Mouse (Mus musculus) heart, postnatal 0 days (tissue): Measurements from ENCODE around the gene Ehbp1. TPM values are rescaled to one million over a fixed set of nuclear protein-coding genes. Genes with fewer than 3 reads are reported as not detected.
A peak's percentile ranks its signal among the peaks of the same experiment; 100 is the strongest.

Experiments used
- ATAC-seq: fragments of 200-750 bp; cut with Nextera tagmentation; 2 replicates; pipeline ENCODE4 v1.8.0; 2017; ENCODE audit warnings: low read depth, moderate number of reproducible peaks, moderate library complexity; ENCODE audit not compliant: insufficient read depth
- DNase-seq: peaks from one replicate; pipeline ENCODE4 v3.0.0-alpha.2; 2016; ENCODE audit warnings: low spot score
- H3K27ac ChIP-seq: fragments of 300-500 bp; sonication (generic); 2 replicates; pipeline ENCODE4 v1.5.1; 2014; ENCODE audit warnings: low read depth, mild to moderate bottlenecking
- H3K27me3 ChIP-seq: fragments of 300-500 bp; sonication (generic); 2 replicates; pipeline ENCODE4 v1.6.1; 2014; ENCODE audit warnings: low read length, mixed read lengths; ENCODE audit not compliant: control insufficient read depth, insufficient read depth
- H3K36me3 ChIP-seq: fragments of 300-500 bp; sonication (generic); replicated peaks from 2 replicates; pipeline ENCODE4 v1.6.1; 2014; ENCODE audit warnings: low read length, mixed read lengths; ENCODE audit not compliant: control insufficient read depth, insufficient read depth
- H3K4me1 ChIP-seq: fragments of 300-500 bp; sonication (generic); 2 replicates; pipeline ENCODE4 v1.6.1; 2014; ENCODE audit warnings: antibody characterized with exemption; ENCODE audit not compliant: control insufficient read depth, insufficient read depth
- H3K4me2 ChIP-seq: fragments of 300-500 bp; sonication (generic); 2 replicates; pipeline ENCODE4 v1.6.1; 2014; ENCODE audit warnings: low read depth, mild to moderate bottlenecking, low read length, moderate library complexity
- H3K4me3 ChIP-seq: fragments of 300-500 bp; sonication (generic); 2 replicates; pipeline ENCODE4 v1.5.1; 2014; ENCODE audit warnings: low read depth, low read length
- H3K9ac ChIP-seq: fragments of 300-500 bp; sonication (generic); replicated peaks from 2 replicates; pipeline ENCODE4 v1.6.1; 2014; ENCODE audit warnings: low read depth, low read length, mixed read lengths
- H3K9me3 ChIP-seq: fragments of 300-500 bp; sonication (generic); replicated peaks from 2 replicates; pipeline ENCODE4 v1.6.1; 2016; ENCODE audit warnings: low read length; ENCODE audit not compliant: control insufficient read depth
- CTCF ChIP-seq: IDR thresholded peaks from 2 replicates; pipeline ENCODE4 v1.5.1; 2016; ENCODE audit warnings: antibody characterized with exemption, control low read depth, low read depth
- EP300 ChIP-seq: IDR thresholded peaks from 2 replicates; pipeline ENCODE4 v1.6.1; 2016; ENCODE audit warnings: antibody characterized with exemption, low read depth
- WGBS: fragments of 180-500 bp; shearing (Covaris S2); extraction: QIAGEN DNeasy Blood & Tissue Kit; methylation state at CpG from one replicate; pipeline ENCODE4 v1.1.7; 2014; 5-methylcytosine and 5-hydroxymethylcytosine counted together
- polyA plus RNA-seq: library from polyadenylated mRNA; unstranded; fragments of >200 nt; fragmentation: Nextera tagmentation; extraction: Ambion mirVana; gene quantifications from 2 replicates; pipeline ENCODE4 v1.2.1, GENCODE M21; 2015
- total RNA-seq: library from RNA; depleted of rRNA; stranded (reverse); fragments of >200 nt; gene quantifications from 2 replicates; pipeline ENCODE4 v1.2.3, GENCODE M21; 2014; ENCODE audit warnings: low replicate concordance

Gene Ehbp1
- total and polyA plus RNA-seq, 2 experiments from 2014 or later = 35.9 to 53.5 TPM

DNA sequence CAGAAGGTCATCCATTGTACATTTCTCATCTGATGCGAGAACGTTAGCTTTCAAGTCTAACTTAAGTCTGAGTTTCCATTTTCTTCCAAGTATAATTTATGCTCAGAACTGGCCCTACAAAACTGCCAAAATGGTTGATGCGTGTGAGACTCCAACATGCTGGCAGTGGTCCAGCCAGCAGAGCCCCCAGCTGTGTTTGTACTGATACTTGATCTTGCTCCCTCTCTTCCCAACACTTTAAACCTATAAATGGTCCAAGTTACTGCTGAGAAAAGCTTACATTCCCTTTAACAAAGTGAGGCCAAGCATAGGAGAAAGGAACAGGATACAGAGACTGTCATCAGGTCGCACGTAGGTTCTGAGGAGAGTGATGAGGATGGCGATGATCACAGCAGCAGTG lies 111.2 kb downstream of the Ehbp1 start:
- no peaks in the 10 kb centered on the region for H3K27me3 ChIP-seq
- no peaks in the 10 kb centered on the region for H3K4me1 ChIP-seq
- H3K4me2 ChIP-seq = no peak overlapping the region
- H3K9me3 ChIP-seq = no peaks in the 10 kb centered on the region
- 72% methylated on average over 6 of the region's 6 CpGs for WGBS
- TF ChIP-seq CTCF (no peak), EP300 (no peak)
- ATAC-seq (no peak), DNase-seq (no peak)
- H3K4me3 ChIP-seq = no peak overlapping the region
- H3K27ac ChIP-seq = no peak overlapping the region
- H3K36me3 ChIP-seq = no peaks in the 10 kb centered on the region
- no peak overlapping the region for H3K9ac ChIP-seq

DNA sequence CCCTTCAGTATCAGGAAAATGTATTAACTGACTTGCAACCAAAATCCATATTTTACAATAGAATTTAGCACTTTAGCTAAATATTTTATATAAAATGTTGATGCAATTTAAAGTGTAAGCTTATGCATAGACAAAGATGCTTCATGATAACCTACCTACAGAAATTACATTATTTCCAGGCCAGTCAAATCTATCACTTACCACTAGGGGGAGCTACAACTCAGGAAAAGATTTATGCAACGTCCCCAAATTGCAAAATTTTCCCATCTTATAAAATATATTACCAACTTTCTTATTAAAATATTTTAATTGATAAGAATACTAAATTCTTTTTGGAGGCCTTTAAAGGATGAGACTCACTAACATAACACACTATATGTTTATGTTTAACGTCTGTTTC lies 116.5 kb downstream of the Ehbp1 start:
- Histone ChIP-seq H3K4me2 (no peak overlapping the region), H3K27me3 (no peaks in the 10 kb centered on the region), H3K27ac (no peak overlapping the region), H3K36me3 (no peaks in the 10 kb centered on the region), H3K9ac (no peak overlapping the region), H3K9me3 (no peaks in the 10 kb centered on the region), H3K4me1 (no peaks in the 10 kb centered on the region), H3K4me3 (no peak overlapping the region)
- TF ChIP-seq CTCF = peak; percentile 71
- no peak for TF ChIP-seq EP300
- no peak for ATAC-seq
- 45% methylated on average over 2 of the region's 2 CpGs for WGBS
- DNase-seq = peak; percentile 65

DNA sequence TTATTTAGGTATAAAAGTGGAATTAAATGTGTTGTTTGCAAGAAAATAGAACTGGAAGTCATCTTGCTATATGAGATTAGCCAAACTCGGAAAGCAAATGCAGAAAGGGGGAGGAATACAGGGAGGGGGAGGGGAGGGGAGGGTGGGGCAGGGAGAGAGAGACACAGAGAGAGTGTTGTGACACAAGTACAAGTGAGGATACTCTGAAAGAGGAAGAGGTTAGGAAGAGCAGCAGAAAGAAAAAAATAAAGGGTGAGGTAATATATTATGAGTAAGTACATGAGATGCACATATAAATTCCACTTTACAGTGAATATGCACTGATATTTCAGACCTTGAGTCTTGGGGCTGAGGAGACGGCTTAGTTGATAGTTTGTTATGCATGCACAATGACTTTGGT lies 123.9 kb downstream of the Ehbp1 start:
- H3K4me1 ChIP-seq = no peaks in the 10 kb centered on the region
- H3K9ac ChIP-seq = no peak overlapping the region
- H3K27ac ChIP-seq = no peak overlapping the region
- H3K36me3 ChIP-seq = no peaks in the 10 kb centered on the region
- no peak overlapping the region for H3K4me3 ChIP-seq
- H3K4me2 ChIP-seq = no peak overlapping the region
- H3K27me3 ChIP-seq = no peaks in the 10 kb centered on the region
- 86% methylated on average over 2 of the region's 2 CpGs for WGBS
- no peak for DNase-seq
- TF ChIP-seq EP300 = no peak
- TF ChIP-seq CTCF = no peak
- H3K9me3 ChIP-seq = no peaks in the 10 kb centered on the region
- no peak for ATAC-seq

DNA sequence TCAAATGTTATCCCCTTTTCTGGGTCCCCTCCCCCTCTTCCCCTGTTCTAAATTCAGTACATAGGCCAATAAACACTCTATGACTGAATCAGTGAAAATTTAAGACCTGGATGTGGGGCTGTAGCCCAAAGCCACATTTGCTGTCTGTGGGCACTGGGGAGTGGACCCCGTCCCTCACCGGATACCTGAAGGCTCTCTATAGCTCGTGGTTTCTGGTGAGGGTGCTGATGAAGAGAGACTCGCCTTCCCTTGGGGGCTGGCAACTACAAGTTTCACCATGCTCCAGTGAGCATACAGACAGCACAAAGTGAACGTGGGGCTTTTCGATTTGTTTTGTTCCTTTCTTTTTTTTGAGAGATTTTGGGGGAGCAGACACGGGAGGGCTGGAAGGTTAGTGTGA lies 125.2 kb downstream of the Ehbp1 start:
- Histone ChIP-seq H3K27me3 (no peaks in the 10 kb centered on the region), H3K4me1 (no peaks in the 10 kb centered on the region), H3K4me3 (no peak overlapping the region), H3K9me3 (no peaks in the 10 kb centered on the region), H3K27ac (no peak overlapping the region), H3K36me3 (no peaks in the 10 kb centered on the region), H3K9ac (no peak overlapping the region), H3K4me2 (no peak overlapping the region)
- no peak for ATAC-seq
- 83% methylated on average over 7 of the region's 7 CpGs for WGBS
- TF ChIP-seq CTCF = no peak
- no peak for TF ChIP-seq EP300
- DNase-seq = no peak

DNA sequence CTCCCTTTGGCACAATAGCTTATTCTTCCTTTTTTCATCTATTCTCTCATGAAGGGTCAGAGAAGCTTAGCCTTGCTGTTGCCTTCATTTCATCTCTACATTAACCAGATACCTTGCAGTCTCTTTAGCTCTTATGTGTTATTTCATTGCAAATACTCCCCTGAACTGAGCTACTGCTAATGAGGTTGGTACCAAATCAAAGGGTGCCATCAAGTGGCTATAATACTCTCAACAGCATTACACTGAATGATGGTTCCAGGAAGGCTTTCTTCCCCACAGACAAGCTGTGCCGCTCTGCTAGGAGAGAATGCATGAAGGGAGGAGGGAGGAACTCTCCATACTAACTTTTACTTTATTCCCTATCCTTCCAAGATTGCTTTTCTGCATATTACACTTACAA lies 135.5 kb downstream of the Ehbp1 start:
- TF ChIP-seq EP300 (no peak), CTCF (peak; percentile 71)
- H3K9me3 ChIP-seq = no peaks in the 10 kb centered on the region
- ATAC-seq = peak; percentile 68; the same call in 1 of the 2 replicates
- no peaks in the 10 kb centered on the region for H3K36me3 ChIP-seq
- 22% methylated on average over 1 of the region's 1 CpGs for WGBS
- no peaks in the 10 kb centered on the region for H3K4me1 ChIP-seq
- H3K27me3 ChIP-seq = no peaks in the 10 kb centered on the region
- H3K9ac ChIP-seq = no peak overlapping the region
- H3K4me2 ChIP-seq = no peak overlapping the region
- H3K27ac ChIP-seq = no peak overlapping the region
- peak; percentile 59 for DNase-seq
- H3K4me3 ChIP-seq = no peak overlapping the region

DNA sequence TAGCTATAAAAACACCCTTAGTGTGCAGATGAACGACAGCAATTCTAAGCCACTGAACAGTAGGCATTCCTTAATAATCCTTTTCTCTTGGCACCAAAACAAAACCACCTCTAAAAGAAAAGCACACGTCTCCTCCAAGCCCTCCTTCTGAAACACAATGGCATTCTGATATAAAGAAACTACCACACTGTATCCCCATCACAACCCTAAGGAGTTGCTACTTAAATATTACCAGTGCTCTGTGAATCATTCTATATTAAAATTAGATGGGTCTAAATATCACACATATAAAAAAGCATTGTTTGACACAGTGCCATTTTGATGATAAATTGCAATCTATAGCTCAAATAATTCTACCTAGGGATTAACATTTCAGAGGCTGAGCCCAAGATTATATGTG lies 135.9 kb downstream of the Ehbp1 start:
- Histone ChIP-seq H3K27me3 (no peaks in the 10 kb centered on the region), H3K4me3 (no peak overlapping the region), H3K36me3 (no peaks in the 10 kb centered on the region), H3K4me2 (no peak overlapping the region), H3K27ac (no peak overlapping the region), H3K4me1 (no peaks in the 10 kb centered on the region), H3K9ac (no peak overlapping the region), H3K9me3 (no peaks in the 10 kb centered on the region)
- WGBS = 60% methylated on average over 2 of the region's 2 CpGs
- DNase-seq (no peak), ATAC-seq (no peak)
- TF ChIP-seq EP300 = no peak
